Mouse (Mus musculus): ENCODE results near the gene Jagn1. TPM values are rescaled to one million over a fixed set of nuclear protein-coding genes. Genes with fewer than 3 reads are reported as not detected.

The Jagn1 gene
- polyA plus RNA-seq, 1 experiment, result 32.2 TPM

DNA sequence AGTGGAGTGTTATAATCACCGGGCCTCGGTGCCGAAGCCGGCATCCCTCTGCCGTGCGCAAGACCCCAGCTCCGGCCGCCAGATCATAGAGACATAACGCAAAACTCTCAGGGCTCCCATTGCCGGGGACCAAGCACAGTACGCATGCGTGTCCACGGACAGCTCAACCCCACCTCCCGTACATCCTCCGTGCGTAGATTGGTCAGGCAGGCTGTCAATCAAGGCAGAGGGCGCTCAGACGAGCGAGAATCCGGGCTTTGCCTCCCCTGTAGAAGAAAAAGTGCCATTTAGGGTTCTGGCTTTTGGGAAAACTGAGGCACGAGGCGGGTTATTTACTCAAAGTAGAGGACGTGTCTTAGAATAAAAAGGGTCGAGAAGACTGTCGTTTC, 23.2 kb upstream of the Jagn1 start, which contains the start of gene Rpusd3:
Gene Rpusd3, minus strand, starts transcription at position 142 of the 389 bp plus-strand sequence.
- Histone ChIP-seq H3K4me1 (ENCODE audit: control insufficient read depth, insufficient read depth, insufficient read length) (peaks cover 7% of the 10 kb centered on the region; the same call in 1 of the 2 replicates), H3K36me3 (ENCODE audit: control insufficient read depth, insufficient read depth, low read length) (no peaks in the 10 kb centered on the region), H3K27ac (ENCODE audit: insufficient read depth, low read length) (no peak within 1 kb of the TSS), H3K27me3 (ENCODE audit: control insufficient read depth, insufficient read depth, low read length) (no peaks in the 10 kb centered on the region), H3K4me3 (ENCODE audit: extremely low read depth, insufficient read depth, insufficient read length) (peak within 1 kb of the TSS; percentile 73)
- TF ChIP-seq POLR2A (IDR thresholded peaks at IDR 0.05; ENCODE audit: low read depth, low read length) (peak; percentile 48; the same call in 1 of the 2 replicates), CTCF (IDR thresholded peaks at IDR 0.05; ENCODE audit: extremely low read depth, insufficient read depth, insufficient read length, insufficient replicate concordance) (no peak)
- peak; percentile 98 to 100 for DNase-seq (ENCODE audit: low read depth in 1 of 2, low spot score in 2 of 2)
- WGBS, result 0% methylated on average over 25 of the region's 25 CpGs

DNA sequence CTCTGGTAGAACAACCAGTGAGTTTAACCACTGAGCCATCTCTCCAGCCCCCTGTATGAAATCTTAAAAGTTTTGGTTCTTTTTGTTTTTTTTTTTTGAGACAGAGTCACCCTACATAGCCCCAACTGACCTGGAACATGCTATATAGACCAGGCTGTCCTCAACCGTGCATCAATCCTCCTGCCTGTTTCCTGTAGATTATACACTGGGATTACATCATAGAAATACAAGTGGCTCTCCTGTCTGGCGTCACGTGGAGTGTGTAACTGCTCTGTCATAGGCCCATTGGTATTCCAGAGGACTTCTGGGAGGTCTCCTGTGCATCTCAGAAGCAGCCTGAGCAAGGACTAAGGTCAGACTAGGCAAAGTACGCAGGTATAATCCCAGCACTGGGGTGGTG, 19.4 kb upstream of the Jagn1 start:
- Histone ChIP-seq H3K4me1 (ENCODE audit: control insufficient read depth, insufficient read depth, insufficient read length) (peaks cover 7% of the 10 kb centered on the region; the same call in 1 of the 2 replicates), H3K4me3 (ENCODE audit: extremely low read depth, insufficient read depth, insufficient read length) (no peak overlapping the region), H3K36me3 (ENCODE audit: control insufficient read depth, insufficient read depth, low read length) (no peaks in the 10 kb centered on the region), H3K27ac (ENCODE audit: insufficient read depth, low read length) (no peak overlapping the region), H3K27me3 (ENCODE audit: control insufficient read depth, insufficient read depth, low read length) (no peaks in the 10 kb centered on the region)
- no peak for DNase-seq (ENCODE audit: low read depth in 1 of 2, low spot score in 2 of 2)
- no peak for TF ChIP-seq CTCF (IDR thresholded peaks at IDR 0.05; ENCODE audit: extremely low read depth, insufficient read depth, insufficient read length, insufficient replicate concordance)
- no peak for TF ChIP-seq POLR2A (IDR thresholded peaks at IDR 0.05; ENCODE audit: low read depth, low read length)
- whole genome bisulfite sequencing, result 61% methylated on average over 4 of the region's 4 CpGs

DNA sequence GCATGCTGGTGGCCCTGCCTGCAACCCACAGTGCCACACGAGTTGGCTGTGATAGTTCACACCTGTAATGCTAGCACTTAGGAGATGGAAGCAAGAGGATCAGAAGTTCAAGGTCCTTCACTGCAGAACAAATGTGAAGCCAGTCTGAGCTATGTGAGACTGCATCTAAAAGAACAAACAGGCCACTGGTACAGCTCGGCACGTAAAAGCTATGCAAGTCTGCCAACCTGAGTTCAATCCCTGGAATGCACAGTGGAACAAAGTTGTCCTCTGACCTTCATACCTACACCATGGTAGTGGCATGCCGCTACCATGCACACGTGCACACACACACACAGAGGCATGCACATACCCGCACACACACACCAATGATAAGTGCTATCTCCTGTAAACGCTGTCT, 18.2 kb upstream of the Jagn1 start:
- TF ChIP-seq POLR2A (IDR thresholded peaks at IDR 0.05; ENCODE audit: low read depth, low read length) (no peak), CTCF (IDR thresholded peaks at IDR 0.05; ENCODE audit: extremely low read depth, insufficient read depth, insufficient read length, insufficient replicate concordance) (no peak)
- 88% methylated on average over 7 of the region's 7 CpGs for WGBS

DNA sequence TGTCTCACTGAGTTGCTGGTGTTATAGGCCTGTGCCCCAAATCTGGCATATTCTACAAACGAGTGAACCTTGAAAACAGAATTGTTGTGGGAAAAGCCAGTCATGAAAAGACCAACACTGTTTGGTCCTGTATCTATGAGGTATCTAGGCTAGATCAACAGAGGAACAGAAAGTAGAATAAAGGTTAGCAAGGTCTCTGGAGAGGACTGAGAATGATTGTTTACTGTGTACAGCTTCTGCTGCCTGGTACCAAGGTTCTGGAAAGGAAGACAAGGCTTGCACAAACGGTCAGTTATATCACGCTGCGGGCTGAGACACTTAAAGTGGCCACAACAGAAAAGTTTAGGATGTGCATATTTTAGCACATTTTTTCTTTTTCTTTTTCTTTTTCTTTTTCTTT, 15.7 kb upstream of the Jagn1 start:
- H3K27ac ChIP-seq (ENCODE audit: insufficient read depth, low read length), result no peak overlapping the region
- no peak overlapping the region for H3K4me3 ChIP-seq (ENCODE audit: extremely low read depth, insufficient read depth, insufficient read length)
- 89% methylated on average over 4 of the region's 4 CpGs for WGBS
- TF ChIP-seq CTCF (IDR thresholded peaks at IDR 0.05; ENCODE audit: extremely low read depth, insufficient read depth, insufficient read length, insufficient replicate concordance) (no peak), POLR2A (IDR thresholded peaks at IDR 0.05; ENCODE audit: low read depth, low read length) (no peak)
- DNase-seq (ENCODE audit: low read depth in 1 of 2, low spot score in 2 of 2), result no peak
- no peaks in the 10 kb centered on the region for H3K4me1 ChIP-seq (ENCODE audit: control insufficient read depth, insufficient read depth, insufficient read length)
- no peaks in the 10 kb centered on the region for H3K27me3 ChIP-seq (ENCODE audit: control insufficient read depth, insufficient read depth, low read length)
- H3K36me3 ChIP-seq (ENCODE audit: control insufficient read depth, insufficient read depth, low read length), result no peaks in the 10 kb centered on the region

More for the DNA sequence above, 18.2 kb upstream of the Jagn1 start:
- no peaks in the 10 kb centered on the region for H3K27me3 ChIP-seq (ENCODE audit: control insufficient read depth, insufficient read depth, low read length)
- H3K4me3 ChIP-seq (ENCODE audit: extremely low read depth, insufficient read depth, insufficient read length), result no peak overlapping the region
- DNase-seq (ENCODE audit: low read depth in 1 of 2, low spot score in 2 of 2), result no peak
- 0 out of 2 replicates have a peak, but pooled peaks cover 3% of the 10 kb centered on the region for H3K4me1 ChIP-seq (ENCODE audit: control insufficient read depth, insufficient read depth, insufficient read length)
- no peaks in the 10 kb centered on the region for H3K36me3 ChIP-seq (ENCODE audit: control insufficient read depth, insufficient read depth, low read length)
- no peak overlapping the region for H3K27ac ChIP-seq (ENCODE audit: insufficient read depth, low read length)

DNA sequence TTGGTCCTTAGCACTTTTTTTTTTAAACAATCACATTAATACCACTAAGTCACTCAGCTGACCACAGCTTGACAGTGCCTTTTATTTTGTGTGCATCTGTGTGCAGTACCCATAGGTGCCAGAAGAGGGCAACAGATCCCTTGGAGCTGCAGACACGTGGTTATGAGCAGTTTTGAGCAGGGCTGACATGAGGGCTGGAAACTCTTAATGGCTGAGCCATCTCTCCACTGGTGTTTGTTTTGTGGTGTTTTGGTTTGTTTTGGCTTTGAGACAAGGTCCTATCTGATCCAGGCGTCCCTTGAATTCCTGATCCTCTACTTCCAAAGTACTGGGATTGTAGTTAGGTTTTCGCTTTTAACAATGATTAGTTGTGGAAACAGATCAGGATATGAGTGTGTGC, 15.0 kb upstream of the Jagn1 start:
- no peaks in the 10 kb centered on the region for H3K4me1 ChIP-seq (ENCODE audit: control insufficient read depth, insufficient read depth, insufficient read length)
- no peak for TF ChIP-seq POLR2A (IDR thresholded peaks at IDR 0.05; ENCODE audit: low read depth, low read length)
- TF ChIP-seq CTCF (IDR thresholded peaks at IDR 0.05; ENCODE audit: extremely low read depth, insufficient read depth, insufficient read length, insufficient replicate concordance), result peak; percentile 28; the same call in 1 of the 2 replicates
- no peaks in the 10 kb centered on the region for H3K27me3 ChIP-seq (ENCODE audit: control insufficient read depth, insufficient read depth, low read length)
- DNase-seq (ENCODE audit: low read depth in 1 of 2, low spot score in 2 of 2), result peak in 1 of 2 experiments; percentile 14
- no peaks in the 10 kb centered on the region for H3K36me3 ChIP-seq (ENCODE audit: control insufficient read depth, insufficient read depth, low read length)
- H3K4me3 ChIP-seq (ENCODE audit: extremely low read depth, insufficient read depth, insufficient read length), result no peak overlapping the region
- WGBS, result 70% methylated on average over 3 of the region's 3 CpGs
- H3K27ac ChIP-seq (ENCODE audit: insufficient read depth, low read length), result no peak overlapping the region

DNA sequence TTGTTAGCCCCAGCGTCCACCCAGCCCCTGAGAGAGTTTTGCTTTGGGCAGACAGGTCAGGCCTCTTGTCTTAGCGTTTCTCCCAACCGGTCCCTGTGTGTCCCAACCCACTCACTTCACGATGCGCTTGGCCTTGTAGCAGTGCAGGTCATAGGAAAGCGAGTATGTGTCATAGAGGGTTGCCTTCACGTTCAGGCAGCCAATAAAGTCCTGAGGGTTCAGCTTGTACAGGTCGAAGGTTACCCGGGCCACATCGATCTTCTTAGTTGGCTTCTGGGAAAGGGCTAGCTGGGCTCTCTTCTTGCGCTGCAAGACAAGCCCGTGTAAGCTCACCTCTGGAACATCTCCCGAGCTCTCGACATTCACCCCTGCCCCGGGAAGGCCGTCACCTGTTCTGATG, 14.4 kb upstream of the Jagn1 start:
- WGBS, result 92% methylated on average over 16 of the region's 16 CpGs
- DNase-seq (ENCODE audit: low read depth in 1 of 2, low spot score in 2 of 2), result no peak
- Histone ChIP-seq H3K27me3 (ENCODE audit: control insufficient read depth, insufficient read depth, low read length) (no peaks in the 10 kb centered on the region), H3K4me3 (ENCODE audit: extremely low read depth, insufficient read depth, insufficient read length) (no peak overlapping the region), H3K27ac (ENCODE audit: insufficient read depth, low read length) (no peak overlapping the region), H3K4me1 (ENCODE audit: control insufficient read depth, insufficient read depth, insufficient read length) (no peaks in the 10 kb centered on the region), H3K36me3 (ENCODE audit: control insufficient read depth, insufficient read depth, low read length) (no peaks in the 10 kb centered on the region)
- no peak for TF ChIP-seq CTCF (IDR thresholded peaks at IDR 0.05; ENCODE audit: extremely low read depth, insufficient read depth, insufficient read length, insufficient replicate concordance)
- no peak for TF ChIP-seq POLR2A (IDR thresholded peaks at IDR 0.05; ENCODE audit: low read depth, low read length)

DNA sequence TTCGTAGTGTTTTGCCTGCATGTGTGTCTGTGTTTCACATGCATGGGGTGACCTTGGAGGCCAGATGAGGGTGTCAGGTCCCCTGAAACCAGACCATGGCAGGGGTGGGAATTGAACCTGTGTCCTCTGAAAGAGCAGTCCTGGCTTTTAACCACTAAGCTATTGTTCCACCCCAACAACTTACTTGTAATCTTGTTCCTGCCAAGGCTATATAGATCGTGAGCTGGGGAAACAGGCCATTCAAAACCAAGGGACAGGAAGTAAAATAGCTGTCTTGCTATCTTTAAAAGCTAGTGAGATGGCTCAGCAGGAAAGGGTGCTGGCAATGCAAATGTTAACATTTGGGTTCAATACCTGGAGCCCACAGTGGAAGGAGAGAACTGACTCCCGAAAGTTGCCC, 12.4 kb upstream of the Jagn1 start:
- WGBS, result 56% methylated on average over 3 of the region's 3 CpGs
- Histone ChIP-seq H3K4me1 (ENCODE audit: control insufficient read depth, insufficient read depth, insufficient read length) (no peaks in the 10 kb centered on the region), H3K36me3 (ENCODE audit: control insufficient read depth, insufficient read depth, low read length) (no peaks in the 10 kb centered on the region), H3K27me3 (ENCODE audit: control insufficient read depth, insufficient read depth, low read length) (no peaks in the 10 kb centered on the region), H3K27ac (ENCODE audit: insufficient read depth, low read length) (no peak overlapping the region), H3K4me3 (ENCODE audit: extremely low read depth, insufficient read depth, insufficient read length) (no peak overlapping the region)
- no peak for DNase-seq (ENCODE audit: low read depth in 1 of 2, low spot score in 2 of 2)
- TF ChIP-seq POLR2A (IDR thresholded peaks at IDR 0.05; ENCODE audit: low read depth, low read length) (no peak), CTCF (IDR thresholded peaks at IDR 0.05; ENCODE audit: extremely low read depth, insufficient read depth, insufficient read length, insufficient replicate concordance) (no peak)
